Mouse (Mus musculus) lung, embryonic 16.5 days (tissue): Measurements from ENCODE around the gene Sbds. TPM values are rescaled to one million over a fixed set of nuclear protein-coding genes. Genes with fewer than 3 reads are reported as not detected.
A peak's percentile ranks its signal among the peaks of the same experiment; 100 is the strongest.

Source experiments
- ATAC-seq: fragments of 200-750 bp; cut with Nextera tagmentation; 2 replicates; pipeline ENCODE4 v1.8.0; 2017; ENCODE audit warnings: low read depth, mild to moderate bottlenecking, moderate library complexity
- H3K27ac ChIP-seq: fragments of 300-500 bp; sonication (generic); 2 replicates; pipeline ENCODE4 v1.5.1; 2014; ENCODE audit warnings: mild to moderate bottlenecking, control low read depth, low read length
- H3K27me3 ChIP-seq: fragments of 300-500 bp; sonication (generic); 2 replicates; pipeline ENCODE4 v1.6.1; 2014; ENCODE audit warnings: low read depth, low read length, mixed read lengths; ENCODE audit not compliant: control insufficient read depth, insufficient read depth
- H3K36me3 ChIP-seq: fragments of 300-500 bp; sonication (generic); 2 replicates; pipeline ENCODE4 v1.6.1; 2014; ENCODE audit warnings: low read length; ENCODE audit not compliant: control insufficient read depth, insufficient read depth
- H3K4me1 ChIP-seq: fragments of 300-500 bp; sonication (generic); replicated peaks from 2 replicates; pipeline ENCODE4 v1.6.1; 2014; ENCODE audit warnings: low read length, mixed read lengths; ENCODE audit not compliant: control insufficient read depth, insufficient read depth
- H3K4me2 ChIP-seq: fragments of 300-500 bp; sonication (generic); 2 replicates; pipeline ENCODE4 v1.6.1; 2014; ENCODE audit warnings: low read depth, low read length, control low read depth
- H3K4me3 ChIP-seq: fragments of 300-500 bp; sonication (generic); 2 replicates; pipeline ENCODE4 v1.5.1; 2014; ENCODE audit warnings: mild to moderate bottlenecking, low read length, control low read depth
- H3K9ac ChIP-seq: fragments of 300-500 bp; sonication (generic); 2 replicates; pipeline ENCODE4 v1.6.1; 2014; ENCODE audit warnings: low read length, control low read depth
- H3K9me3 ChIP-seq: fragments of 300-500 bp; sonication (generic); 2 replicates; pipeline ENCODE4 v1.6.1; 2016; ENCODE audit warnings: low read length; ENCODE audit not compliant: control insufficient read depth
- WGBS: fragments of 180-500 bp; shearing (Covaris S2); extraction: QIAGEN DNeasy Blood & Tissue Kit; methylation state at CpG from one replicate; pipeline ENCODE4 v1.1.7; 2014; 5-methylcytosine and 5-hydroxymethylcytosine counted together
- polyA plus RNA-seq: library from polyadenylated mRNA; unstranded; fragments of >200 nt; fragmentation: Nextera tagmentation; extraction: Ambion mirVana; gene quantifications from 2 replicates; pipeline ENCODE4 v1.2.1, GENCODE M21; 2015

Gene Sbds
- polyA plus RNA-seq = 68.1 and 70.8 TPM in 2 replicates

DNA sequence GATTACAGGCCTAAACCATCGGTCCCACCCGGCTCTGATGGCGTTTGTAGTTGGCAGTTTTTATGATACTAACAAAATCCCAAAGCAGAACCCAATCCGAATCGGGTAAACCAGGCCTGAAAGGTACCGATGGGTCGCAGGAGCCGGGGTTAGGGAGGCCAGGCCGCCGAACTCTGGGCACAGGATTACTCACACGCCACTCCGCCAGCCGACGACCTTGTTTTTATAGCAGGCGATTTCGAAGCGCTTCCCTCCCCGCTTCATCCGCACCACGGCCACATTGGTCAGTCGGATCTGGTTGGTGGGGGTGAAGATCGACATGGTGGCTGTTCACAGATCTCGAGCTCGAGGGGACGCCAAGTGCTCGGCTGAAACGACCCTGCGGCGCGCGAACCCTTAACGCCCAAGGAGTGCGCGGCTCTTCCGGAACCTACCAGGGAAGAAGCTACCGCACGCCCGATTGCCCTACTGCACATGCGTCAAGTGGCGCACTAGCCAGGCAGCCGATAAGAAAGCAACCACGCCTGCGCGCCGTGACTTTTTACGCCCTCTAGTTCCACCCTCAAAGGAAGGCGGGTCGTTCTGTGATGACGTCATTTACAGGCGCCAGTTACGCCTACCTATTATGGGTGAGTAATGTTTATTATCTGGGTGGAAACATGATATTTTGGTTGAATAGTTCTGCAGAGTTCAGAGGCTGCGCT, at the start of gene Sbds, which contains the start of gene Tyw1:
Gene Sbds, minus strand, starts transcription at position 514 of the 704 bp plus-strand sequence.
Gene Tyw1, plus strand, starts transcription at position 603 of the 704 bp plus-strand sequence.
- Histone ChIP-seq H3K4me2 (peak within 1 kb of the TSS; percentile 64), H3K27me3 (no peaks in the 10 kb centered on the region), H3K27ac (peak within 1 kb of the TSS; percentile 89), H3K9ac (peak within 1 kb of the TSS; percentile 77), H3K9me3 (no peaks in the 10 kb centered on the region), H3K4me3 (peak within 1 kb of the TSS; percentile 81), H3K36me3 (peaks cover 18% of the 10 kb centered on the region), H3K4me1 (peaks cover 18% of the 10 kb centered on the region)
- peak; percentile 88 for ATAC-seq
- under 1% methylated on average over 52 of the region's 52 CpGs for WGBS

DNA sequence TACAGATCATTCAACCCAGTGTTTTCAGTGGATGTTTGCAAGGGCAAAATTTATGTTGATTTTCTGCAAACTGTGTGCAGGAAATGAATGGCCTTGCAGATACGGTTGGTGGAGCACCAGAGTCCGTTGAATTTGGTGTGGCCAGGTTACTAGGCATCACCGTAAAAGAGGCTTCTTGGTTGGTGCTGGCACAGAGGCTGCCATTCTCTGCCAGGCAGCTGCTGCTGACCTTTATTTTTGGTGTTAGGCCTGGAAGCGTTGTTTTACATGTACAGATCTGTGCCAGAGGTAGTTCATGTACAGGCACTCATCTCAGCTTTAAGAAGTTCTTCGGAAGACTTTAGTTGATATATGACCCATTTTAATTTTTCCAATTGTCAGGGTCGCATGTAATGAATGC, 48.3 kb upstream of the Sbds start:
- Histone ChIP-seq H3K36me3 (peaks cover 11% of the 10 kb centered on the region; the same call in 1 of the 2 replicates), H3K4me2 (no peak overlapping the region)
- 85% methylated on average over 6 of the region's 6 CpGs for WGBS

DNA sequence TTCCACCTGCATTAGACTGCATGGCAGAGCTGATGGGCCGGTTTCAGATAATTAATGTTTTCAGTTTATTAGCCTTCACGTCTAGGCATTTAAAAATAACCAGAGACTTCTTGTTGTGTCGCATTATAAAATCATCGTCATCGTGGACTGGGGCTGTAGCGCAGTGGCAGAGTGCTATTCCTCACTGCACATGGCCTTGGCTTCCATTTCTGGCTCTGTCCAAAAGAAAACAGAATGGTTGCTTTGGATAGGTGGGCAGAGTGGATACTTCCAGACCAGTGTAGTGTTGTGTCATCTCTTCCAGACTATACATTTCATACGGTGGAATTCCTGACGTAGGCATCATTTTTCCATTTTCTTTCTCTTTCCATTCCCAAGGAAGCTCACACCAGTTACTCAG, 44.2 kb upstream of the Sbds start:
- Histone ChIP-seq H3K36me3 (peaks cover 8% of the 10 kb centered on the region), H3K4me1 (no peaks in the 10 kb centered on the region), H3K9ac (no peak overlapping the region), H3K4me3 (no peak overlapping the region), H3K27ac (no peak overlapping the region), H3K4me2 (no peak overlapping the region), H3K9me3 (no peaks in the 10 kb centered on the region), H3K27me3 (no peaks in the 10 kb centered on the region)
- WGBS = 95% methylated on average over 8 of the region's 8 CpGs
- no peak for ATAC-seq

More for the DNA sequence above, 48.3 kb upstream of the Sbds start:
- Histone ChIP-seq H3K4me1 (no peaks in the 10 kb centered on the region), H3K27ac (no peak overlapping the region), H3K27me3 (no peaks in the 10 kb centered on the region), H3K4me3 (no peak overlapping the region), H3K9ac (no peak overlapping the region), H3K9me3 (no peaks in the 10 kb centered on the region)
- ATAC-seq = no peak

DNA sequence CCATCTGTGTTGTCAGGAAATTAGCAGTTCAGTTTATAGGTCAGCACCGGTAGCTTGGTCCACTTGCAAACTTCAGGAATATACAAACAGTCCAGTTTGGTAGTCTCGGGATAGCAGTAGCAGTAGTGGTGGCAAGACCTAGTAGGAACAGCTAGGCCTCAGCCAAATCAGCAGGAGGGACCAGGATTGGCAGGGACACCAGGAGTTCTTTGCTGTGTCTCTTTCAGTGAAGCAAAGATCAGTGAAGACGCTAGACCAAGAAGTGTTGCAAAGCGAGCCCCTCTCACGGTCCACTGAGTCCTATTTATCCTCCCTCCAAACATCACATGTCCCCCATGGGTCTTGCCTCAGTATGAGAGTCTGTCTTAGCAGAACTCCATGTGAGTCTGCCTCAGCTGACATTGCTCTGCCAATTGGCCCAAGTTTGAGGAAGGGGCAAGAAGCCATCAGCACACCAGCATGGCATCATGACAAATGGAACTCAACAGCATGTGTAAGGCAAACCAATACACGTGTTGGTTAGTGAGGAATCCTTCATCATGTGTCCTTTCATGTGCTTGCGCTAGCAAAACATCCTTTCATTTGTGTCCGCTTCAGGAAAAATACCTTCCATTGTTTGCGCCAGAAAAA, 43.6 kb upstream of the Sbds start:
- Histone ChIP-seq H3K4me3 (no peak overlapping the region), H3K27me3 (no peaks in the 10 kb centered on the region), H3K27ac (no peak overlapping the region), H3K36me3 (peaks cover 4% of the 10 kb centered on the region), H3K9ac (no peak overlapping the region), H3K9me3 (no peaks in the 10 kb centered on the region), H3K4me2 (no peak overlapping the region), H3K4me1 (no peaks in the 10 kb centered on the region)
- ATAC-seq = no peak
- WGBS = 89% methylated on average over 9 of the region's 9 CpGs

DNA sequence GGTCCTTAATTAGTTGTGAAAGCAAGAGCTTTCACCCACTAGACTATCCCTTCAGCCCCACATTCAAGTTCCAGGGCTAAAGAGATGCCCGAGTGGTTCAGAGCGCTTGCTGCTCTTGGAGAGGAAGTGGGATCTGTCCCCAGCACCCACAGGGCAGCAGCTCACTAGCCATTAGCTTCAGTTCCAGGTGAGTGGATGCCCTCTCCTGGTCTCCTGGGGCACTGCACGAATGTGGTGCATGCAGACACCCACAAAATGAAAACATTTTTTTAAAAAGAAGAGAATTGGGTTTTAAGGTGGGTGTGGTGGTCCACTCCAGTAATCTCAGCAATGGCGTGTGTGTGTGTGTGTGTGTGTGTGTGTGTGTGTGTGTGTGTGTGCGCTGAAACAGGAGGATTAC, 40.7 kb upstream of the Sbds start:
- Histone ChIP-seq H3K4me1 (no peaks in the 10 kb centered on the region), H3K9ac (no peak overlapping the region), H3K36me3 (peaks cover 4% of the 10 kb centered on the region), H3K27ac (no peak overlapping the region), H3K4me3 (no peak overlapping the region), H3K27me3 (no peaks in the 10 kb centered on the region), H3K9me3 (no peaks in the 10 kb centered on the region), H3K4me2 (no peak overlapping the region)
- no peak for ATAC-seq
- WGBS = 77% methylated on average over 5 of the region's 5 CpGs

DNA sequence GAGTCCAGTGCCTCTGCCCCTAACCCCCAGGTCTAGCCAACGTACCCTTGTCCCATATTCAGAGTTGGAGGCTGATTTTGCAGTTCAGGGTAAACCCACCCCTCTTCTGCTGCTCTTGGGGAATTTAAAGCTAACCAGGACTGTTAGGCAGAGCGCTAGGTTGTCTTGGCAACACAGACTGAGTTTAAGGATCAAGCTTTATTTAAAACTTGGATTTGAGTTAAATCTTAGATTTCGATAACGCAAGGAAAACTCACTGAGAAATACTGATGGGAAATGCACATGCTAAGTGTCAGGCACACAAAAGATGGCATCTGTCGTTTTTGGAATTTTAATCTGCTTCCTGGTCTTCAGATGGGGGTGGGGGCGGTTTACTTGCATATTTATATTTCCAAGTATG, 39.3 kb upstream of the Sbds start:
- Histone ChIP-seq H3K36me3 (peaks cover 10% of the 10 kb centered on the region), H3K9ac (no peak overlapping the region), H3K27me3 (no peaks in the 10 kb centered on the region), H3K9me3 (peaks cover 6% of the 10 kb centered on the region; the same call in 1 of the 2 replicates), H3K4me3 (no peak overlapping the region), H3K4me1 (no peaks in the 10 kb centered on the region), H3K4me2 (no peak overlapping the region), H3K27ac (no peak overlapping the region)
- 84% methylated on average over 6 of the region's 6 CpGs for WGBS
- ATAC-seq = no peak

DNA sequence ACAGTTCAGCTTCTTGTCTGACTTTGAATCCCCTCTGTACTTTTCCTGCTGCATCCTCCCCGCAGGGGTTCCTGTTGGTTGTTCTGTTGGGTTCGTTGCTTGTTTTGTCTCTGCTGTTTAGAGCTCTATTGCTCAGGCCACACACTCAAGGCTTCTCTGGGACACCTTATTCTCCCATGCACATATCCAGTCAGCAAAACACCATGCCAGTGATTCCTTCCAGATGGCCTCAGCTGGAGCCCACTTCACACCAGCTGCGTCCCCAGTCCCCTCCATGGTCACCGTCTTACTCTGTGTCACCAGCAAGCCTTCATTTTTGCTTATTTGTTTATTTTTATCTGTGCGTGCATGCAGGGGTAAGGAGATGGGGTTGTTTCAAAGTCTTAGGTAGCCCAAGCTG, 38.6 kb upstream of the Sbds start:
- Histone ChIP-seq H3K4me1 (no peaks in the 10 kb centered on the region), H3K27me3 (no peaks in the 10 kb centered on the region), H3K4me3 (no peak overlapping the region), H3K36me3 (peaks cover 14% of the 10 kb centered on the region), H3K9ac (no peak overlapping the region), H3K27ac (no peak overlapping the region), H3K4me2 (no peak overlapping the region), H3K9me3 (peaks cover 6% of the 10 kb centered on the region; the same call in 1 of the 2 replicates)
- peak; percentile 41; the same call in 1 of the 2 replicates for ATAC-seq
- 69% methylated on average over 5 of the region's 5 CpGs for WGBS

DNA sequence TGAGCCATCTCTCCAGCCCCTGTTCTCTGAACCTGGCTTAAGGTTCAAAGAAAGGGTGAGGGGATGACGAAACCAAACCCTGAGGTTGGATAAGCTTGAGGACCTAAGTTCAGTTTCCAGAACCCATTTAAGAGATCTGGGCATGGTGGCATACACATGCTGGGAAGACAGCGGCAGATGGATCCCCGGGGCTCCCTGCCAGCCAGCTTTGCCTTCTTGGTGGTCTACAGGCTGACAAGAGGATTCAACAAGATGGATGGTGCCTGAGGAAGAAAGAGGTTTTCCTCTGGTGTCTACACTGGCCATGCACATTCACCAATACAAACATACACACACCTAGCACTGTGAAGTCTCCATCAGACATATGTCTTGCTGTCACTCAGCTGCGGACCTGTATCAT, 37.6 kb upstream of the Sbds start:
- no peak for ATAC-seq
- Histone ChIP-seq H3K27ac (no peak overlapping the region), H3K9ac (no peak overlapping the region), H3K9me3 (peaks cover 6% of the 10 kb centered on the region; the same call in 1 of the 2 replicates), H3K4me3 (no peak overlapping the region), H3K4me2 (no peak overlapping the region), H3K36me3 (peaks cover 14% of the 10 kb centered on the region), H3K4me1 (no peaks in the 10 kb centered on the region), H3K27me3 (no peaks in the 10 kb centered on the region)
- 85% methylated on average over 4 of the region's 4 CpGs for WGBS

DNA sequence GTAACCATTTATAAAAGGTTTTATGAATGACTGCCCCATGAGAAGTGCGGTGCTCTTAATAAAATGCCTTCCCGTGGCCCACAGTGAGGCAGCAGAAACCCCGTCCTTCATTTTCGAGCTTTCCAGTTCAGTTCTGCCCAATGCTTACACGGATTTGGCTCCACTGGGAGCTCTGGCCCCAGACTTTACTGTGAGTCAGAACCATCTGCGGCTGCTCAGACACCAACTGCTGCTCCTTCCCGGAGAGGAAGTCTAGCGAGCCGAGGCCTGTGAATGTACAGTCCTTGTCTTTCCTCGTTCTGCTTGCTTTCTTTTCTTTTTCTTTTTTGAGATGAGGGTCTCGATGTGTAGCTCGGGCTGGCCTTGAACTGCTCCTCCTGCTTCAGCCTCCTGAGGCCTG, 35.4 kb upstream of the Sbds start:
- no peak overlapping the region for H3K27ac ChIP-seq
- no peaks in the 10 kb centered on the region for H3K27me3 ChIP-seq
- ATAC-seq = no peak
- no peak overlapping the region for H3K4me2 ChIP-seq
- H3K4me1 ChIP-seq = no peaks in the 10 kb centered on the region
- 94% methylated on average over 12 of the region's 12 CpGs for WGBS
- H3K36me3 ChIP-seq = peaks cover 10% of the 10 kb centered on the region
- H3K9ac ChIP-seq = no peak overlapping the region
- H3K9me3 ChIP-seq = peaks cover 6% of the 10 kb centered on the region; the same call in 1 of the 2 replicates
- no peak overlapping the region for H3K4me3 ChIP-seq
